Mouse (Mus musculus) right cerebral cortex, postnatal 36 days (tissue): Measurements from ENCODE around the gene Ly6g5c.
"Not testable (repeated sequence)": the region's sequence is repeated elsewhere in the genome, so short reads cannot be mapped to it uniquely, and the experiment has no call there.

ENCODE experiments used
- DNase-seq, 2 experiments: peaks; one replicate each; pipeline ENCODE4 v3.0.0; 2022; ENCODE audit warnings: low spot score in 2 of 2, mixed read lengths in 1 of 2

Ly6g5c gene

GRCm38 (mm10) chr17:35106522-35106921, 1.6 kb upstream of the Ly6g5c start:
- no peak for DNase-seq

DNA sequence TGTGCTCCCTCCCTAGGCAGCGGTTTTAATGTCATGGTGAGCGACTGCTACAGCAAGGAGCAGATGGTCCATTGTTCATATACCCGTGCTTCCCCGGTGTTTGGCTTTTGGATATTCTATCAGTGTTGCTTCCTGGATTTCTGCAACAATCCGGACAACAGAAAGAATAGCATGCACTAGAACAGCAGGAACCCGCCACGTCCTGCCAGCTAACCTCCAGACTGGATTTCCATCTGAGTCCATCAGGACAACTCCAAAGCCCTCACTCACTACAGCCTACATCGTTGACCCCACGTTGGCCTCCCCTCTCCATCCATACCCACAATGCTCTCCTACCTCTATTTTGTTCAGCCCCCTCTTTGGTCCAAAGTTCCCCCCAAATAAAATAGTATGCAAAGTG, 3.7 kb downstream of the Ly6g5c start:
- no peak for DNase-seq

DNA sequence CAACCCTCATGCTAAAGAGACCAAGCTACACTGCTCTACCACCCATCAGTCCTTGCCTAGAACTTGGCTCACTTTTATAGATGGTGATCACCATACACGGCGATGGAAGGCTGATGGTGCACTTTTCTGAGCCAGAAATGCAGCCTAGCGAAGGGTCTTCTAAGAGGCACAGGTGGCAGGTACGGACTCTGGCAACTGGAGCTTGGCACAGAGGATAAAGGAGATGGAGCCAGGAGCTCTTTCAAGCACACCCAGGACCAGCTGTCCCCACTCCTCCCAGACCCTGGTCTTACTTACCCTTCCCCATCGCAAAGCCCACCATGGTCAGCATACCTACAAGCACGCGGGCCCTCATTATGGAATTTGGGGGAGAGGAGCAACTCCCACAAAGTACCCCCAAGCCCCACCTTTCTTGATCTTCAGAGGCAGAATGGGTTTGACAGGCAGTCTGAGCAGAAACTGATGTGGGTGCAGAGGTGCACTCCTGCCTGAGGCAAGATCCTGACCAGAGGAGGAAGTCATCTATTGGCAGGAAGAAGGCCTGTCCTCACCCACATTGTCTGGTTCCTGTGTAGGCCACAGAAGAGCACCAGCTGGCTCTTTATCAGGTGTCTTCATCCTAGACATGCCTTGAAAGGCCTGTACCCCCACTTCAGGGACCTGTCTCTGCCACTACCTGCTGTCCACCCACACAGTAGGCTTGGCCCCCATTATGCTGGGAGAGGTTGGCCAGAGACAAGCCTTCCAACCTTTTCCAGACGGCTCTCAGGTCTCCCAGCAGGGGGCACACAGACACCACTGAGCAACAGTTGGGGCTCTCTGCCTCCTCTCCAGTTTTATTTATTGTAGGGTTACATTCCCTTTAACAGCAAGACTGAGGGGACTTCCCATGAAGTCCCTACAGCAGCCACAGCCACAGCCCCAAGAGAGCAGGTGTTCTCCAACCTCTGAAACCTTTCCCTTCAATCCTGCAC, 7.3 kb downstream of the Ly6g5c start, which contains the start of gene Ly6g5b:
Gene Ly6g5b, minus strand, starts transcription at position 383 of the 974 bp plus-strand sequence.
- no peak for DNase-seq

GRCm38 (mm10) chr17:35120745-35121142, 12.7 kb downstream of the Ly6g5c start:
- peak in 1 of 2 experiments; percentile 36 for DNase-seq

GRCm38 (mm10) chr17:35121143-35121799, 13.2 kb downstream of the Ly6g5c start, which contains the start of gene Gpank1:
Gpank1 (plus strand) TSS chr17:35121455.
- DNase-seq, result peak; percentile 97 to 99

- DNase-seq, result peak; percentile 60 to 79
Measured at GRCm38 (mm10) chr17:35121871-35122303, 13.8 kb downstream of the Ly6g5c start, which contains the start of gene Csnk2b. Csnk2b (minus strand) TSS chr17:35122053.

DNA sequence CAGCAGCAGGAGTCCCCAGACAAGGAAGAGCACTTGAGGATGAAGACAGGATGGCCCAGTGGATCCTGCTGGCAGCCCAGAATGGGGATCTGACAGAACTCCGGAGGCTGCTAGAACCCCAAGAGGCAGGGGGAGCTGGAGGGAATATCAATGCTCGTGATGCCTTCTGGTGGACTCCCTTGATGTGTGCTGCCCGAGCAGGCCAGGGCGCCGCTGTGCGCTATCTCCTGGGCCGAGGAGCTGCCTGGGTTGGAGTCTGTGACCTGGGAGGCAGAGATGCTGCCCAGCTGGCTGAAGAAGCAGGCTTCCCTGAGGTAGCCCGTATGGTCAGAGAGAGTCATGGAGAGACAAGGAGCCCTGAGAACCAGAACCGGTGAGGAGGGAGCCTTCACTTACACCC, 15.2 kb downstream of the Ly6g5c start:
- DNase-seq, result not testable (repeated sequence)

- DNase-seq, result not testable (repeated sequence)
Measured at GRCm38 (mm10) chr17:35124261-35124896, 16.3 kb downstream of the Ly6g5c start.

DNA sequence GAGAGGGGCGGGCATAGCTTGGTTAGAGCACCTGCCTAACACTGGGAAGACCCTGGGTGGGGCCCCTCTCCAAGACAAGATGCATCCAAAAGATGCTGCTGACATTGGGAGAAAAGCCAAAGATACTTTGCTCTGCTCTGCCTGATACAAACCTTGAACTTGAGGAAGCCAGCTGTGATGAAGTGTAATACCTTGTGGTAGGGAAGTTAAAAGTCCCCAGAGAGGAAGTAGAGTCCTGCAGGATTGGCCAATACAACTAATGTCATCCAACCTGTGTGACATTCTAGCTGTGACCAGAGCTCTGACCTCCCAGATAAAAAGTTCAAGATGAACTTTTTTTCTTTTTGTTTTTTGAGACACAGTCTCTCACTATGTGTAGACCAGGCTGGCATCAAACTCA, 17.0 kb downstream of the Ly6g5c start:
- DNase-seq, result no peak

GRCm38 (mm10) chr17:35125578-35125977, 17.5 kb downstream of the Ly6g5c start:
- DNase-seq, result no peak

DNA sequence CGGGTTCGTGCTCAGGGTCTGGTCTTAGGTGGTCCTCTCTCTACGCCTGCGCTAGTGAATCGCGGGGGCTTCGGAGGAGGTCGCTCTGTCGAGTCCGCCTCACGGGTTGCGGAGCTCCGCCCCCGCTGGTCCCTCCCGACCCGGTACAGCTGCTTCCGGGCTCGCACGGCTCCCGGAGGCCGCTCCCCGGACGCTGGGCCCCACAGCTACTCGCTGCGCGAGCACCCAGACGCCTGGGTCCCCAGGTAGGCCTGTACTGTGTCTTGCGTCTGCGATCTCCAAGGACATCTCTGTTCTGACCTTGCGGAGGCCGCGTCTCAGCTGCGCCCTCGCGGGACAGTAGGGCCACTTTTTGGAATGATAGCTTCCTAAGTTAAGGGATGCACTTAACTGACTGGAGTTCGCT, 18.1 kb downstream of the Ly6g5c start, which contains the start of gene D17H6S53E:
Gene D17H6S53E, plus strand, starts transcription at position 168 of the 406 bp plus-strand sequence.
- DNase-seq, result peak; percentile 61 to 67

DNA sequence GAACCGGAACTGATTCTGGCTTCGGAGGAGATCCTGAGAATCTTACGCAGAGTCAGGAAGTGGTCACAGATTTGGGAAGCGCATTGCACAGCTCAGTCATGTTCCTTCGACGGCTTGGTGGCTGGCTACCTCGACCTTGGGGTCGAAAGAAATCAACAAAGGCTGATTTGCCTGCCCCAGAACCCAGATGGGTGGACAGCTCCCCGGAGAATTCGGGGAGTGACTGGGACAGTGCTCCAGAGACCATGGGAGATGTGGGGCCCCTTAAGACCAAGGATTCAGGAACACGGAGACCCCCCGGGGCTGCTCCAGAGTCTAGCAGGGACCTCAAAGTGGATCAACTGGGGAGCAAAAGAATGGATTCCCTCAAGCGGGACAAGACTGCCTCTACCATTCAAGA, 18.9 kb downstream of the Ly6g5c start:
- DNase-seq, result no peak

DNA sequence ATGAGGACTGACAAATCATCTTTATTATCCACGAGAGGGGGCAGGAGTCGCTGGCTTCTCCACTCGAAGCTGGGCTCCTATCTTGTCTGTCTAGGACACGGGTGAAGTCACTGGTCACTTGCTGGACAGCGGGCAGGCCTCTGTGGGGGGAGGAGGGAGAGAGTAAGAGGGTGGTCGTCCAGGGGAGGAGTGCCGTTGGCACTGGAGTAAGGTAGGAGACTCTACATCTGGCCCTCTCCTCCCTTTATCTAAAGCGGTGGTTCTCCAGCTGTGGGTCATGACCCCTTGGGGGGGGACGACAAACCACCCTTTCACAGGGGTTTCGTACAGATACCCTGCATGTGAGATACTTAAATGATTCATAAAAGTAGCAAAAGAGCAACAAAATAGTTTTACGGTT, 20.9 kb downstream of the Ly6g5c start:
- no peak for DNase-seq

- DNase-seq, result no peak
Measured at GRCm38 (mm10) chr17:35131038-35131437, 23.0 kb downstream of the Ly6g5c start.

DNA sequence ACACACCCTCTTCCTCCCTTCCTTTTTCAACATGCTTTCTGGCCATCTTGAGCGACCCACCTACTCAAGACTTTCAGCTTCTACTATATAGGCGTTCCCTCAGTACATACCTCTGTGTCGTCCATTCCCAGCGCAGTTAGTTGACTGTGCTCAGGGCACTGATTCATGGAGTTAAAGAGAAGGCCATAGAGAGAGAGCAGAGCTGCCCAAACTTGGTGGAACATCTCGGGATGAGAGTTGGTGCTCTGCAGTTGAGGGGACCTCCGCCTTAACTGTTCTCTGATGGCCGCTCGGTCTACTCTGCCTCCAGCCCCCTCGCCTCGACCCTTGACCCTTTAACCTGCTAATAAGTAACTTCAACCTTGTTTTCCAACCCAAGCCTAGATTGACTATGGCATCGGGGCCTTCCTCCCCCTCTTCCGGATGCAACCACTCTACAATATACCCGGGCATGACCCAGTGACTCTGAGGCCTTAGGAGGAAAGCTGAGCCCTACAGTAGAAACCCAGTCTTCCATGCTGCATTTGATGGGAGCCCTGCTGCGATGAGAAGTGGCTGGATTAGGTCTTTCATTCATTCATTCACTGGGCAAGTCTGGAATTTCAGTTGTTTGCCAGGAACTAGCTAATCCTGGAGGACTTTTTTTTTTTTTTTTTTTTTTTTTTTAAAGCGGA, 23.6 kb downstream of the Ly6g5c start, which contains the start of gene Apom:
Gene Apom, minus strand, starts transcription at position 551 of the 674 bp plus-strand sequence.
- no peak for DNase-seq

GRCm38 (mm10) chr17:35132174-35132560, 24.1 kb downstream of the Ly6g5c start:
- DNase-seq, result no peak

- DNase-seq, result no peak
Measured at GRCm38 (mm10) chr17:35133517-35133916, 25.4 kb downstream of the Ly6g5c start.

GRCm38 (mm10) chr17:35134801-35135590, 26.9 kb downstream of the Ly6g5c start, which contains the start of gene Bag6:
Bag6 (plus strand) TSS chr17:35135178.
- peak; percentile 87 to 89 for DNase-seq

GRCm38 (mm10) chr17:35135591-35136320, 27.7 kb downstream of the Ly6g5c start:
- no peak for DNase-seq

DNA sequence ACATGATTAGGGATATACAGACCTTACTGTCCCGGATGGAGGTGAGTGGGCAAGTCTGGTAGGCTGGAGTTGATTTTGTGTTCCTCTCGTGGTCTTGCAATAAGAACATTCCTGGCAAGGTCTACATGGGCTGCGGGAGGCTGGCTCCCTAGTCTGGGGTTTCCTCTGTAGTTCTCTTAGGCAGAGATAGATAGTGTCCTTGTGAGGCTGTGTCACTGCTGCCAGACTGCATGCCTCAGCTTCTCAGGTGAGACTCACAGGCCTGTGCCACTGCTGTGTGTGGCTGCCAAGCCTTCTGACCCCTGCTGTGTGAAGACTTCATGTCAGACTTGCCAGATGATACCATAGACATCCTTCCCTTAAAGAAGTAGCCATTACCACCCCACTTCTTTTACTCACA, 31.2 kb downstream of the Ly6g5c start:
- no peak for DNase-seq
